Mouse (Mus musculus) adrenal gland, postnatal 36 days (tissue): ENCODE measurements around the gene Farsa. TPM values are rescaled to one million over a fixed set of nuclear protein-coding genes. Genes with fewer than 3 reads are reported as not detected.
A peak's percentile ranks its signal among the peaks of the same experiment; 100 is the strongest.

ENCODE experiments used
- DNase-seq, 2 experiments: peaks; one replicate each; pipeline ENCODE4 v3.0.0; 2021; ENCODE audit warnings: mixed read lengths in 1 of 2
- microRNA-seq: library from miRNA; unstranded; fragments of <30 nt; microRNA quantifications from one replicate; pipeline ENCODE4 v1.2.0, GENCODE M21; 2021
- total RNA-seq, 2 experiments: library from RNA; stranded (reverse); gene quantifications; 2 replicates each; pipeline ENCODE4 v1.2.3; 2021

The Farsa gene
- total RNA-seq, 2 experiments from 2014 or later = 62.1 to 69.2 TPM

DNA sequence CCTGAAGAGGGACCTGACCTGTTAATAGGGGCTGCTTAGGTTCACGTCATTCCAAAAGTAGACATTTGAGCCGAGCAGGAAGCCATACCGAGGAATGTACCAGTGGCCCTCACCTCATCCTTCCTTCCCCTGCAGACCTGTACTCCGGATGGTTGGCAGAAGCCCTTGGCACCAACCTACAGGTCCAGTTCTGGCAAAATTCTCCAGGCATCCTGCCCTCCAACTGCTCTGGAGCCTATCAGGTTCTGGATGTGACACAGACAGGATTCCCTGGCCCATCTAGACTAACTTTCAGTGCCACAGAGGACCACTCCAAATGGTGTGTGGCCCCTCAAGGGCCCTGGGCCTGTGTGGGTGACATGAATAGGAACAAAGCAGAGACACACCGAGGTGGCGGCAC, 53.8 kb downstream of the Farsa start:
- no peak for DNase-seq

DNA sequence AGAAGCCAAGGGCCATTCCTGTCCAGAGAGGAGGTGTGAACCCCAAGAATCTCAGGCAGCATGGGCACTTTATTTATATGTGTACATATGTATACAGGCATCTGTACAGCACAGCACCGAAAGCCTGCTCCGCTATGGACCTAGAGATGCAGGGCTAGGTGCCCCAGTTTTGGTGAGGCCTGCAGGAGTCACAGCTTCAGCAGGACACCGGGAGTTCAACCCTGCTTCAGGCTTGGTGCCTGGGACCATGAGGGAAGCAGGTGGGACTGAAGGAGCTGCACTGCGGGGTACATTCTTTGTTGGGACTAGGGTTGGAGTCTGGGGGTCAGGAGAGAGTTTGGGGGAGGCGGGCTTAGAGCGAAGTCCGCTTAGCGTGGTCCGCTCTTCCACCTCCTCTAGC, 55.1 kb downstream of the Farsa start:
- DNase-seq = no peak

DNA sequence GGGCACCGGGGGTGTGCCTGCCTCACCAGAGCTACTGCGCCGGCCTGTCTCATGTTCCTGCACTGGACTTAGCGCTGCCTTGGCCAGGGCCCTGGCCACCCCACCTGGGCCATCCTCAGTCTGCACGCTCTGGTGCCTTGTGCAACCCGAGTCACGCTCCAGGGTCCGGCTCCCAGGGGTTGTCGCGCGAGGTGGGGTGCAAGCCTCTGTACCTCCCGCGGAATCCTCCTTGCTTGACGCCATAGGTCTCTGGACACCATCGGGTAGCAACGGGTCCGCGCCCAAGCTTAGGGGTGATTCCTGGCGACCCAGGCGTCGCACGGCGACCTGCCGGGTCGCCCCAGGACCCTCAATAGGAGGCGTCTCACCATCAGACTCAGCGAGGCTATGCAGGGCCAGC, 55.6 kb downstream of the Farsa start:
- DNase-seq = no peak

DNA sequence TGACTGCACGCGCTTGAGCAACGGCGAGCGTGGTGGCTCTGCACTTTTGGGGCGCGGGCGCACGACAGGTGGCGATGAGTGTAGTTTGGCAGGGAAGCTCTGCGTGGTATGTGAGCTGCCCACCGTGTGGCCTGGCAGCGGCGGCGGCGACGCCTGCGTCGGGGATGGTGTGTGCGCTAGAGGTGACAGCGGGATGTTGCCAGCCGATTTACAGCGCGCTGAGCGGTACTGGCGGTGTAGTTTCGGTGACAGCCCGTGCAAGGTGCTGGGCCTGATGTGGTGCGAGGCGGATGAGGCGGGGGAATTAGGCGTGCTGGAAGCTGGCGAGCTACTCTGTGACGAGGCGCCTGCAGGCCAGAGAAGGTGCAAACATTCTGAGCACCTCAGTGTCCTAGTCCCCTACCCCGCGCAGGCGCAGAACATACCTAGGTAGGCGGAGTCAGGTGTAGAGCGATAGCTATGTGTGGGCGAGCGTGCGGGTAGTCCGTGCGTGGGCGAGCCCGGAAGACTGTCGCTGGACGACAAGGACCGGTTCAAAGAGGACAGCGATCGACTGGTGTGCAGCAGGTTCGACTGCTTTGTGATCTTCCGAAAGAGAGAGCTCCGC, 56.2 kb downstream of the Farsa start:
- DNase-seq = peak; percentile 76 to 81

DNA sequence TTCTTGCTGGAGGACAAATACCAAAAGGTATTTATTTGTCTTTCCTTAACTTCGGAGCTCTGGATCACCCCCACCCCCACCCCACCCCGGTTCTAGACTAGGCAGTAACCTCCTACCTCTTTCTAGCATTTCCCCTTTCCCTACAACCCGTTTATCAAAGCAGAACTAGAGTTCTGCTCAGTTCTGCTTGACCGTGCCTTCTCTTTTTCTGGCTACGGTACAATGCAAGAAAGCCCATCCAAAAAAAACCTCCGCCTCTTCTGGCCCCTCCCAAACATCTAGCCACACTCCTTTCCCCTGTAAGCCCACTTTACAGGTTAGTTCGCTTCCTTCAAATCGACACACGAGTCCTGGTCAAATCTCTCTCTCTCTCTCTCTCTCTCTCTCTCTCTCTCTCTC, 56.7 kb downstream of the Farsa start:
- no peak for DNase-seq

DNA sequence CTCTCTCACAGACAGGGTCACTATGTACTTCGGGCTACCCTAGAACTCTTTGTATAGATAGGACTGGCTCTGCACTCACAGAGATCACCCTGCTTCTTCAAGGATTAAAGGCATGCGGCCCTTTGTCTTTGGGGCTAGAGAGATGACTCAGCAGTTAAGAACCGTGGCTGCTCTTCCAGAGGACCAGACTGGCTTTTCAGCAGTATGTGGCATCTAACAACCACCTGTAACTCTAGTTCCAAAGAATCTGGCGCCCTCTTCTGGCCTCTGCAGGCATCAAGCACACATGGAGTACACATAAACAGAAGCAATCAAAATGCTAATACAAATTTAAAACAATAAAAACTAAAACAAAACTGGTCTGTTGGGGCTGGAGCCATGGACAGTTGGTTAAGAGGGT, 57.2 kb downstream of the Farsa start:
- DNase-seq = no peak

DNA sequence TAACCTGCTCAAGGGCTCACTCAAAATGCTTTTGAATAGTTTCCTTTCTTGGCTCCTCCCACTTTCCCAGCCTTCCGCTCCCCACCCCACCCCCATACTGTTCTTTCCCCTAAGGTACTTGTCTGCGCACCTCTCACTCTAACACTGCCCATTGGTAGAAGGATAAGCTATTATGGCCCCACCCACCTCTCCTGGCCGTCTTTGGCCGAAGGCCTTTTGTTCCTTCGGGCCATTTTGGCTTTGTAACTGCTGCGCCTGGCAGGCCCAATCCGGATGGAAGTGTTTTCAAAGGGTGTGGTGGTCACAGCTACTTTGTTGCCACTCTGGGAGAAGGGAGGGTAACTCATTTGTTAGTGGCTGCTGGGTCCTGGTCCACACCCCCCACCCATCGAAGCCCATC, 58.5 kb downstream of the Farsa start:
- DNase-seq = no peak

DNA sequence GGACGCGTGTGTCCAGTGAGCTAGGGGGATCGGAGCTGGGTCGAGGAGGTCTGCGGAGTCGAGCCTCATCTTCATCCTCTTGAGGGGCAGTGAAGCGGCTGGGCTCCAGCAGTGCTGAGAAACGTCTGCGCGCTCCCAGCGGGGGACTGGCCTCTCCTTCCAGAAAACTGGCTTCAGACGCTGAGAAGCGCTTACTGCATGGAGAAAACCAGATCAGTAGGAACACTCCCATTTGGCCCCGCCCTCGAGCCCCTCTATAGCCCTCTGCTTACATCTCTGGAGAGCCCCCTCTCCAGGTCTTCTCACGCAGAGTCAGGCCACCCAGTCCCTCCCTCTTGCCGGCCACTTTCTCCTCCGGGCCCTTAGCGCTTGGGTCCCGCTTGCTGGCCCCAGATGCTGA, 61.0 kb downstream of the Farsa start:
- DNase-seq = no peak

DNA sequence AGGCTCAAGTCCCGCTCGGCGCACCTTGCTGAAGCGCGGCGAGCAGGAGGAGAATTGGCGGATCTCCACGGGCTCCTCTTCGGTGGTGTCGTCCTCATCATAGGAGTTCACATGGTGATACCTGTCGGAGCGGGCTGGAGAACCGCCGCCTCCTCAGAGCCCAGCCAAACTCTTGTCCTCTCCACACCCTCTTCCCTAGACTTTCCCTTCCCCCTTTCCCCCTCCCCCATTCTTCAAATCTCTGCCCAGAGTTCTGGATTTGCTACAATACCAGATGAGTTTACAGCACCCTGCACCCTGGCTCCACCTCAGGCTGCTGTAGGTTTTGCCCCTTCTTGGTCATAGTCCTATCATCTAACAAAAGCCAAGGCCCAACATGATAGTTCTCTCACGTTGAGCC, 61.9 kb downstream of the Farsa start:
- no peak for DNase-seq

Small RNA genes lying within 50 kb of the gene (microRNA-seq; reads per million reads assigned to microRNA genes)
- 4.2 reads per million, percentile 12 among the genes with 10 or more reads in this experiment for gene Mir7069

Other genes starting within 250 kb of the Farsa start
- 10 to 100 TPM; 33.9 to 37.4 TPM for gene Ier2, start 194.1 kb upstream of the Farsa start, total RNA-seq
- 10 to 100 TPM; 63.8 to 83.7 TPM for gene Trmt1, start 170.7 kb upstream of the Farsa start, total RNA-seq
- gene Nacc1, start 169.1 kb upstream of the Farsa start, total RNA-seq = 10 to 100 TPM; 73.9 to 80.0 TPM
- gene Lyl1, start 155.5 kb upstream of the Farsa start, total RNA-seq = 1 to 10 TPM; 2.5 to 2.9 TPM
- under 1 TPM in 1 of 2 experiments, not detected in 1; 0.46 TPM for gene G430095P16Rik, start 134.0 kb upstream of the Farsa start, total RNA-seq
- gene Nfix, start 56.6 kb upstream of the Farsa start, total RNA-seq = 100 to 1,000 TPM in 1 of 2 experiments, 10 to 100 TPM in 1; 99.9 to 108 TPM
- gene Dand5, start 34.2 kb upstream of the Farsa start, total RNA-seq = 1 to 10 TPM; 9.1 to 10.0 TPM
- gene Gadd45gip1, start 25.5 kb upstream of the Farsa start, total RNA-seq = 10 to 100 TPM; 63.3 to 70.5 TPM
- gene Rad23a, start 16.3 kb upstream of the Farsa start, total RNA-seq = 100 to 1,000 TPM; 116 to 119 TPM
- gene Calr, start 10.1 kb upstream of the Farsa start, total RNA-seq = 100 to 1,000 TPM; 569 to 727 TPM
- 10 to 100 TPM in 1 of 2 experiments, 1 to 10 TPM in 1; 8.7 to 11.5 TPM for gene Syce2, start 15.1 kb downstream of the Farsa start, total RNA-seq
- gene Gcdh, start 36.9 kb downstream of the Farsa start, total RNA-seq = 10 to 100 TPM; 41.9 to 53.8 TPM
- under 1 TPM in 1 of 2 experiments, not detected in 1; 0.20 TPM for gene Klf1, start 44.9 kb downstream of the Farsa start, total RNA-seq
- 10 to 100 TPM in 1 of 2 experiments, 1 to 10 TPM in 1; 9.5 to 10.3 TPM for gene Dnase2a, start 51.6 kb downstream of the Farsa start, total RNA-seq
- 1 to 10 TPM; 1.0 to 1.3 TPM for gene Mast1, start 80.4 kb downstream of the Farsa start, total RNA-seq
- not detected for gene Rtbdn, start 90.0 kb downstream of the Farsa start, total RNA-seq
- gene Gm49661, start 112.4 kb downstream of the Farsa start, total RNA-seq = 1 to 10 TPM in 1 of 2 experiments, not detected in 1; 1.5 TPM
- gene Prdx2, start 112.6 kb downstream of the Farsa start, total RNA-seq = 100 to 1,000 TPM; 651 to 659 TPM
- gene Rnaseh2a, start 112.8 kb downstream of the Farsa start, total RNA-seq = 100 to 1,000 TPM; 109 to 136 TPM
- gene Junb, start 121.7 kb downstream of the Farsa start, total RNA-seq = 100 to 1,000 TPM in 1 of 2 experiments, 10 to 100 TPM in 1; 71.5 to 139 TPM
- gene Hook2, start 133.6 kb downstream of the Farsa start, total RNA-seq = 1 to 10 TPM; 7.0 to 8.2 TPM
- not detected for gene Best2, start 157.5 kb downstream of the Farsa start, total RNA-seq
- gene Asna1, start 168.3 kb downstream of the Farsa start, total RNA-seq = 10 to 100 TPM; 91.0 to 93.4 TPM
- gene Trir, start 169.8 kb downstream of the Farsa start, total RNA-seq = 100 to 1,000 TPM; 157 to 178 TPM
- 10 to 100 TPM; 76.4 to 88.2 TPM for gene Tnpo2, start 179.9 kb downstream of the Farsa start, total RNA-seq
- 10 to 100 TPM; 13.0 to 20.5 TPM for gene Fbxw9, start 203.1 kb downstream of the Farsa start, total RNA-seq
- 1 to 10 TPM in 1 of 2 experiments, not detected in 1; 1.2 TPM for gene Gm5741, start 211.0 kb downstream of the Farsa start, total RNA-seq
- 10 to 100 TPM; 32.2 to 32.7 TPM for gene Dhps, start 214.8 kb downstream of the Farsa start, total RNA-seq
- gene Wdr83os, start 223.8 kb downstream of the Farsa start, total RNA-seq = 10 to 100 TPM; 69.1 to 79.6 TPM
- 10 to 100 TPM; 20.5 to 25.5 TPM for gene Wdr83, start 224.3 kb downstream of the Farsa start, total RNA-seq
- 10 to 100 TPM; 38.1 to 45.5 TPM for gene Man2b1, start 226.3 kb downstream of the Farsa start, total RNA-seq